Mouse (Mus musculus) kidney, postnatal 10 days (tissue): ENCODE data around the gene Bhmt.

Experiments used
- DNase-seq: peaks from one replicate; pipeline ENCODE4 v3.0.0; 2021; ENCODE audit warnings: mixed read lengths

Gene Bhmt

GRCm38 (mm10) chr13:93637282-93638245 is at the start of gene Bhmt:
TSS of gene Bhmt (minus strand) at chr13:93637961.
- no peak for DNase-seq

- DNase-seq, result no peak
Measured at GRCm38 (mm10) chr13:93687321-93687720, 49.6 kb upstream of the Bhmt start.

GRCm38 (mm10) chr13:93685226-93685625 is 47.5 kb upstream of the Bhmt start:
- DNase-seq, result no peak

- DNase-seq, result no peak
Measured at GRCm38 (mm10) chr13:93683336-93683735, 45.6 kb upstream of the Bhmt start.

GRCm38 (mm10) chr13:93676864-93677263 is 39.1 kb upstream of the Bhmt start:
- no peak for DNase-seq

- DNase-seq, result peak; percentile 46
Measured at GRCm38 (mm10) chr13:93674131-93674561, 36.4 kb upstream of the Bhmt start, which contains the start of the genes Bhmt2 and Dmgdh. TSS of gene Bhmt2 (minus strand) at chr13:93674302. TSS of gene Dmgdh (plus strand) at chr13:93674433.

GRCm38 (mm10) chr13:93673296-93673695 is 35.5 kb upstream of the Bhmt start:
- no peak for DNase-seq

- DNase-seq, result peak; percentile 25
Measured at GRCm38 (mm10) chr13:93672371-93672770, 34.6 kb upstream of the Bhmt start.

- DNase-seq, result no peak
Measured at GRCm38 (mm10) chr13:93667586-93667985, 29.8 kb upstream of the Bhmt start.

- DNase-seq, result no peak
Measured at GRCm38 (mm10) chr13:93657941-93658340, 20.2 kb upstream of the Bhmt start.

- DNase-seq, result no peak
Measured at GRCm38 (mm10) chr13:93653382-93653781, 15.6 kb upstream of the Bhmt start.

GRCm38 (mm10) chr13:93648387-93649130 is 10.8 kb upstream of the Bhmt start:
- peak; percentile 13 for DNase-seq

GRCm38 (mm10) chr13:93639636-93640035 is 1.9 kb upstream of the Bhmt start:
- DNase-seq, result peak; percentile 10

- DNase-seq, result no peak
Measured at GRCm38 (mm10) chr13:93636561-93636960, 1.2 kb downstream of the Bhmt start.

- no peak for DNase-seq
Measured at GRCm38 (mm10) chr13:93632927-93633326, 4.8 kb downstream of the Bhmt start.

- no peak for DNase-seq
Measured at GRCm38 (mm10) chr13:93630941-93631705, 6.6 kb downstream of the Bhmt start.

GRCm38 (mm10) chr13:93628861-93629260 is 8.9 kb downstream of the Bhmt start:
- DNase-seq, result no peak

- DNase-seq, result peak; percentile 75
Measured at GRCm38 (mm10) chr13:93614361-93614948, 23.3 kb downstream of the Bhmt start.

GRCm38 (mm10) chr13:93613771-93614170 is 24.0 kb downstream of the Bhmt start:
- DNase-seq, result no peak

GRCm38 (mm10) chr13:93612660-93613607 is 24.8 kb downstream of the Bhmt start:
- DNase-seq, result peak; percentile 89

- no peak for DNase-seq
Measured at GRCm38 (mm10) chr13:93608476-93608875, 29.3 kb downstream of the Bhmt start.
